Mouse (Mus musculus): ENCODE data around the gene Osbpl2.
A peak's percentile ranks its signal among the peaks of the same experiment; 100 is the strongest.

DNA sequence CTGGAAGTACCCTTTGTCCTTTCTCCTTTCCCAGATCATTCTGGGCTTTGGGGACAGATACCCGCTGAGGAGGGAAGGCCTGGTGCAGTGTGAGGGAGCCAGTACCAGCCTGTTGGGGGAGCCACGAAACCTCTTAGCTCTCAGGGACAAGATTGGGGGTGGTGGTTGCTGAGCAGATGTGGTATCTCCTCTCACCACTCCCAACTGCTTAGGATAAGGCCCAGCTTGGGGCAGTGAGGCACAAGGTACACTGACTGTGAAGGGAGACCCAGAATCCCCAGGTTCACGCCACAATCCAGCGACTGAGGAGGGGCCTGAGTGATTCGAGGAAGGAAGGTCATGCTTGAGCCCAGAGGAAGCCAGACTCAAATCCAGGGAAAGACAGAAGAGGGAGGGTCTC, 20.9 kb upstream of the Osbpl2 start:
- no peak for TF ChIP-seq POLR2A (IDR thresholded peaks at IDR 0.05; ENCODE audit: extremely low read depth, insufficient read depth, low read length)
- 0 out of 2 replicates have a peak, but pooled peaks have one; percentile 16 for TF ChIP-seq CTCF (IDR thresholded peaks at IDR 0.05; ENCODE audit: low read depth, low read length)

Measured in liver, adult 2 months (tissue).